Mouse (Mus musculus) forebrain, embryonic 12.5 days (tissue): ENCODE data around the gene Dnah17. TPM values are rescaled to one million over a fixed set of nuclear protein-coding genes. Genes with fewer than 3 reads are reported as not detected.

Source experiments
- ATAC-seq: fragments of 200-750 bp; cut with Nextera tagmentation; 2 replicates; pipeline ENCODE4 v1.8.0; 2017; ENCODE audit warnings: moderate TSS enrichment; ENCODE audit not compliant: low FRiP score
- H3K27ac ChIP-seq: fragments of 300-500 bp; sonication (generic); 2 replicates; pipeline ENCODE4 v1.5.1; 2016; ENCODE audit warnings: mild to moderate bottlenecking
- H3K27me3 ChIP-seq: fragments of 300-500 bp; sonication (generic); 2 replicates; pipeline ENCODE4 v1.6.1; 2016; ENCODE audit warnings: mild to moderate bottlenecking
- H3K36me3 ChIP-seq: fragments of 300-500 bp; sonication (generic); replicated peaks from 2 replicates; pipeline ENCODE4 v1.6.1; 2016; ENCODE audit warnings: mild to moderate bottlenecking
- H3K4me1 ChIP-seq: fragments of 300-500 bp; sonication (generic); 2 replicates; pipeline ENCODE4 v1.6.1; 2016
- H3K4me2 ChIP-seq: fragments of 300-500 bp; sonication (generic); 2 replicates; pipeline ENCODE4 v1.6.1; 2016; ENCODE audit warnings: mild to moderate bottlenecking, moderate library complexity
- H3K4me3 ChIP-seq: fragments of 300-500 bp; sonication (generic); replicated peaks from 2 replicates; pipeline ENCODE4 v1.5.1; 2016; ENCODE audit warnings: mild to moderate bottlenecking
- H3K9ac ChIP-seq: fragments of 300-500 bp; sonication (generic); 2 replicates; pipeline ENCODE4 v1.6.1; 2016; ENCODE audit warnings: mild to moderate bottlenecking
- H3K9me3 ChIP-seq: fragments of 300-500 bp; sonication (generic); 2 replicates; pipeline ENCODE4 v1.6.1; 2016
- WGBS: fragments of 180-500 bp; shearing (Covaris S2); methylation state at CpG from one replicate; pipeline ENCODE4 v1.1.7; 2016; 5-methylcytosine and 5-hydroxymethylcytosine counted together
- polyA plus RNA-seq: library from polyadenylated mRNA; unstranded; fragments of >200 nt; fragmentation: Nextera tagmentation; extraction: Ambion mirVana; gene quantifications from 2 replicates; pipeline ENCODE4 v1.2.1, GENCODE M21; 2016

Gene Dnah17
- polyA plus RNA-seq, 1 experiment from 2014 or later = 0.34 TPM

DNA sequence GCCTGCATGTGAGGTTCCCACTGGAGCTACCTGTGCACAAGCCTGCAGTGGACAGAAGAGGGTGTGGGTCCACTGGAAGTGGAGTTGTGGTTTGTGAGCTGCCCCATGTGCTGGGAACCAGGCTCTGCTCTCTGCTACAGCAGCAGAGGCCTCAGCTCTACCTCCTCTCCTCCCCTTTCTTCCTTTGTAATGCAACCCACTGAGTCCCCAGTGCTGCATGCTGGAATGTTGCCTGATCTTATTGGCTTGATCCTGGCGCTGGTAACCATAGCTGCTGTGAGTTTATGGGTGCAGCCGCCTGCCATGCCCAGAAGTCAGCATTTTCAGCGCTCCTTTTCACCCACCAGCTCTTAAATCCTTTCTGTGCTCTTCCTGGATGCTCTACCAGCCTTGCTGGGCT is 134.4 kb downstream of the Dnah17 start:
- H3K4me3 ChIP-seq = no peak overlapping the region
- no peaks in the 10 kb centered on the region for H3K9me3 ChIP-seq
- no peaks in the 10 kb centered on the region for H3K27me3 ChIP-seq
- 18% methylated on average over 3 of the region's 3 CpGs for WGBS
- no peak overlapping the region for H3K27ac ChIP-seq
- H3K4me1 ChIP-seq = peaks cover 29% of the 10 kb centered on the region; the same call in 1 of the 2 replicates
- H3K36me3 ChIP-seq = peaks cover 28% of the 10 kb centered on the region
- no peak overlapping the region for H3K9ac ChIP-seq
- ATAC-seq = no peak
- H3K4me2 ChIP-seq = no peak overlapping the region

GRCm38 (mm10) chr11:117995661-117996060 is 134.8 kb downstream of the Dnah17 start:
- no peak overlapping the region for H3K4me2 ChIP-seq
- no peak overlapping the region for H3K4me3 ChIP-seq
- no peak for ATAC-seq
- H3K27ac ChIP-seq = no peak overlapping the region
- H3K36me3 ChIP-seq = peaks cover 24% of the 10 kb centered on the region
- 64% methylated on average over 3 of the region's 3 CpGs for WGBS
- H3K9me3 ChIP-seq = no peaks in the 10 kb centered on the region
- H3K4me1 ChIP-seq = peaks cover 33% of the 10 kb centered on the region; the same call in 1 of the 2 replicates
- no peak overlapping the region for H3K9ac ChIP-seq
- no peaks in the 10 kb centered on the region for H3K27me3 ChIP-seq

DNA sequence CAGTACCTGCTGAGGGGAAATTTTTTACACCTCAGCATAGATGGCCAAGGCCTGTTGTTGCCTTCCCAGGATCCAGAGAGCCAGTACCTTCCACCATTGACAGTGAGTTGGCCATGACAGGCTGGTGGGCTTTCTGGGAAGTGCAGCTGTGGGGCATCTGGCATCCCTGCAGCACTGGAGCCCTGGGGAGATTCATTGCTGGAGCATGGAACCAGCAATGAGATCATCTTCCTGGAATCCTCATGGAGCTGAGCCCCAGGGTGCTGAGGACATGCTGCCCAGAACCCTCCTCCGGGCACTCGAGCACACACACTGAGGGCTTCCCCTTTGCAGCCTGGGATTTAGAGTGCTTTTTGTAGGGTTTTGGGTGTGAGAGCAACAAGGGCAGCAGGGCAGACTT is 135.2 kb downstream of the Dnah17 start:
- 60% methylated on average over 2 of the region's 2 CpGs for WGBS
- Histone ChIP-seq H3K36me3 (peaks cover 20% of the 10 kb centered on the region), H3K4me2 (no peak overlapping the region), H3K27ac (no peak overlapping the region), H3K4me1 (peaks cover 37% of the 10 kb centered on the region; the same call in 1 of the 2 replicates), H3K9me3 (no peaks in the 10 kb centered on the region), H3K27me3 (no peaks in the 10 kb centered on the region), H3K4me3 (no peak overlapping the region), H3K9ac (no peak overlapping the region)
- ATAC-seq = no peak

GRCm38 (mm10) chr11:117994250-117995057 is 136.0 kb downstream of the Dnah17 start:
- H3K4me1 ChIP-seq = peaks cover 45% of the 10 kb centered on the region; the same call in 1 of the 2 replicates

DNA sequence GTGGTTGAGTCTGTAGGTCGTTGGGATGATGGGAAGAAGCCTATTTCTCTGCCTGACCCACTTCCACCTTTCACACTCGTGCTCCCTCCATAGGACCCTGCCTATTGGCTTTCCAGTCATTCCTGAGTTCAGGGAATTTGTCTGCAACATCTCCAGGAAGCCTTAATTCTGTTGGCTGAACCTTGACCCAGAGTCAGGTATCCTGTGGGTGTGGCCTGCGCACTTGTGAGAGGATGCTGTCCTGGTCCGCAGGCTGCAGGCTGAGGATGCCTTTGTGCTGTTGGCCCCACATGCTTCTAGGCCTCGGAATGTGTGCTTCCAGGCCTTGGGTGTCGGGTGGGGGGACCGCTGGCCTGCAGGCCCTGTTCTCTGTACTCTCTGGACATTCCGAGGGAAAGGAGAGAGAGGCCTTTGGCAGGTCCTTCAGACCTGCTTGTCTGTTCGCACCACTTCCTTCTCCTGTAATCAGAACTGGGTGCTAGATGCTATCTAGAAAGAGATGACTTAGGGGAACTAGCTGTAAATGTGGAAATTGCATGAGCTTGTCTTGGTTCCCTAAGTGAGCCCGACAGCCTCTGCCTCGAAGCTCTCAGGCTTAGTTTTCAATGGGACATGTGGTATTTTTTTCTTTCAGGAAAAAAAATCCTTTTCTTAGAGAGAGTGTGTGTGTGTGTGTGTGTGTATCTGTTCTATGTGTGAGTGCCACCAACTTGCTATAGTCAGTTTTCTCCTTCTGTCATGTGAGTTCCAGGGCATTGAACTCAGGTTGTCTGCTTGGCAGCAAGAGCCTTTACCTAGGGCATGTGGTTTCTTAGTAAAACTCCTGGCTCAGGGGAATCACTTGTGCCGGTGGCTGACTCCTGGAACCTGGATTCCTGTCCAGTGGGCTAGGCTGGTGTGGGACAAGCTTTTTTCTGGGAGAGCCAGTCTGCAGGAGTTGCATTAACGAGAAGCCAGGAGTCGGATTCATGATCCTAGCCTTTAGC is 137.0 kb downstream of the Dnah17 start:
- Histone ChIP-seq H3K4me1 (peaks cover 50% of the 10 kb centered on the region), H3K27ac (no peak overlapping the region), H3K9ac (no peak overlapping the region; the same call in 1 of the 2 replicates), H3K27me3 (no peaks in the 10 kb centered on the region), H3K36me3 (peaks cover 3% of the 10 kb centered on the region; the same call in 1 of the 2 replicates), H3K4me2 (no peak overlapping the region), H3K4me3 (no peak overlapping the region), H3K9me3 (no peaks in the 10 kb centered on the region)
- 82% methylated on average over 14 of the region's 14 CpGs for WGBS
- no peak for ATAC-seq

More at GRCm38 (mm10) chr11:117994250-117995057, 136.0 kb downstream of the Dnah17 start:
- no peak for ATAC-seq
- Histone ChIP-seq H3K9me3 (no peaks in the 10 kb centered on the region), H3K27ac (no peak overlapping the region), H3K36me3 (peaks cover 13% of the 10 kb centered on the region), H3K9ac (no peak overlapping the region; the same call in 1 of the 2 replicates), H3K4me2 (no peak overlapping the region), H3K27me3 (no peaks in the 10 kb centered on the region), H3K4me3 (no peak overlapping the region)
- 85% methylated on average over 9 of the region's 9 CpGs for WGBS

GRCm38 (mm10) chr11:117991502-117992470 is 138.6 kb downstream of the Dnah17 start:
- H3K9ac ChIP-seq = no peak overlapping the region
- H3K9me3 ChIP-seq = no peaks in the 10 kb centered on the region
- H3K27me3 ChIP-seq = no peaks in the 10 kb centered on the region
- no peak overlapping the region for H3K4me3 ChIP-seq
- H3K27ac ChIP-seq = no peak overlapping the region
- WGBS = 67% methylated on average over 9 of the region's 9 CpGs
- no peak overlapping the region for H3K4me2 ChIP-seq
- ATAC-seq = no peak
- H3K36me3 ChIP-seq = no peaks in the 10 kb centered on the region
- peaks cover 62% of the 10 kb centered on the region for H3K4me1 ChIP-seq

GRCm38 (mm10) chr11:117989926-117990325 is 140.5 kb downstream of the Dnah17 start:
- Histone ChIP-seq H3K9me3 (no peaks in the 10 kb centered on the region), H3K4me1 (peaks cover 69% of the 10 kb centered on the region), H3K4me2 (no peak overlapping the region), H3K9ac (no peak overlapping the region), H3K27me3 (no peaks in the 10 kb centered on the region), H3K36me3 (no peaks in the 10 kb centered on the region), H3K4me3 (no peak overlapping the region), H3K27ac (no peak overlapping the region)
- ATAC-seq = no peak
- WGBS = 63% methylated on average over 10 of the region's 10 CpGs

GRCm38 (mm10) chr11:117989241-117989640 is 141.2 kb downstream of the Dnah17 start:
- Histone ChIP-seq H3K9me3 (no peaks in the 10 kb centered on the region), H3K4me2 (no peak overlapping the region), H3K27me3 (no peaks in the 10 kb centered on the region), H3K9ac (no peak overlapping the region), H3K27ac (no peak overlapping the region), H3K4me1 (peaks cover 67% of the 10 kb centered on the region), H3K4me3 (no peak overlapping the region), H3K36me3 (no peaks in the 10 kb centered on the region)
- 94% methylated on average over 4 of the region's 4 CpGs for WGBS
- no peak for ATAC-seq

- ATAC-seq = no peak
- H3K4me1 ChIP-seq = peaks cover 58% of the 10 kb centered on the region
- no peaks in the 10 kb centered on the region for H3K27me3 ChIP-seq
- H3K27ac ChIP-seq = no peak overlapping the region
- WGBS = 72% methylated on average over 4 of the region's 4 CpGs
- H3K36me3 ChIP-seq = no peaks in the 10 kb centered on the region
- H3K4me3 ChIP-seq = peak overlapping the region; percentile 100
- peak overlapping the region; percentile 94 for H3K4me2 ChIP-seq
- H3K9me3 ChIP-seq = no peaks in the 10 kb centered on the region
- peak overlapping the region; percentile 98 for H3K9ac ChIP-seq
Observed at GRCm38 (mm10) chr11:117987968-117988367, 142.5 kb downstream of the Dnah17 start.

DNA sequence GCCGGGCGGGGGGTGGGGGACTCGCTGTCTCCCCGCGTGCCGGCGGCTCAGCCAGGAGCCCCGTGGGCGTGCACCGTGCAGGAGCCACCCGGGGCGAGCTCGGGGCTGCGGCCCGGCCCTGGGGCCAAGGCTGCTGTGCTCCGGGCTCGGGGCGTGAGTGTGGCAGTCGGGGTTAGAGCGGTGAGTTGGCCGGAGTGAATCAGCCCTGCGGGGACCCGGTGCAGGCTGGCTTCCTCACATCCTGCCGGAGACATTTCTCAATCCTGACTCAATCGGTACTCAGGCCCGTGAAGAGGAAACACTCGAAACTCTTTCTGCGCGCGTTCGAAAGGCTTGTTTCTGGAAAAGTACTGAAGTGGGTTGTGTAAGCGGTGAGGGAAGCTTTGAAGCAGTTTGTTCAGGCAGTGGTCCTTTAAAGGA is 143.4 kb downstream of the Dnah17 start:
- ATAC-seq = peak; percentile 77
- H3K9ac ChIP-seq = peak overlapping the region; percentile 98
- H3K4me3 ChIP-seq = peak overlapping the region; percentile 100
- peak overlapping the region; percentile 82 for H3K27ac ChIP-seq
- 1% methylated on average over 31 of the region's 32 CpGs for WGBS
- no peaks in the 10 kb centered on the region for H3K9me3 ChIP-seq
- no peaks in the 10 kb centered on the region for H3K36me3 ChIP-seq
- H3K4me2 ChIP-seq = peak overlapping the region; percentile 94
- no peaks in the 10 kb centered on the region for H3K27me3 ChIP-seq
- H3K4me1 ChIP-seq = peaks cover 54% of the 10 kb centered on the region
